Mouse (Mus musculus) olfactory bulb, adult 2 months (tissue): ENCODE measurements at regions not wholly inside any gene's neighbourhood (a gene's known extent, or its start where the extent isn't known, plus 50 kb on each side); places are given as distances from the start of the nearest gene placed in this dataset.

Experiments used
- CTCF ChIP-seq: fragments of 200-500 bp; IDR thresholded peaks from 2 replicates; pipeline ENCODE4 v1.5.1; 2012; ENCODE audit warnings: low read depth, mild to moderate bottlenecking, low read length, moderate library complexity; ENCODE audit not compliant: insufficient read depth
- POLR2A ChIP-seq: fragments of 200-500 bp; IDR thresholded peaks from 2 replicates; pipeline ENCODE4 v1.6.1; 2012; ENCODE audit warnings: mild to moderate bottlenecking, low read depth, low read length, moderate library complexity; ENCODE audit not compliant: insufficient read depth

DNA sequence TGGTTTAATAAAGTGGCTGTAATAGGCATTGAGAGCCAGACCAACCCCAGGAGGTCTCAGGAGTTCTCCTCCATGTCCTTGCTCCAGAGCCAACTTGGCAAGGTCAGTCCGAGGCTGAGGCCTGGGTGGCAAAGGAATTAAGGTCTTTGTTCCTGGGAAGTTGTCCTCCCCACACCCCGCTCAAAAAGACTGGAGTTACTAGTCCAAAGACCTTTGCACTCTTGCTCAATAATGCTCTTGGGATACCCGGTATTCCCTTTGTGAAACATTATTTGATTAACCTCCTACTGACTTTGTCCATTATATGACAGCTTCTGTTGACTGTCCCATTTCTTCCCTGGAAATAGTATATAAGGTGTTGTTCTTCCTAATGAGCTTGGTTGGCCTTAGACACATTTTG lies 108.5 kb upstream of the Otud7a start:
- TF ChIP-seq CTCF = no peak
- TF ChIP-seq POLR2A = no peak
